Mouse (Mus musculus): ENCODE data around the gene Ms4a6d. TPM values are rescaled to one million over a fixed set of nuclear protein-coding genes. Genes with fewer than 3 reads are reported as not detected.

The Ms4a6d gene
- 2.8 and 4.0 TPM in 2 replicates for polyA plus RNA-seq (2015; fragmentation: Nextera tagmentation; extraction: Ambion mirVana)

DNA sequence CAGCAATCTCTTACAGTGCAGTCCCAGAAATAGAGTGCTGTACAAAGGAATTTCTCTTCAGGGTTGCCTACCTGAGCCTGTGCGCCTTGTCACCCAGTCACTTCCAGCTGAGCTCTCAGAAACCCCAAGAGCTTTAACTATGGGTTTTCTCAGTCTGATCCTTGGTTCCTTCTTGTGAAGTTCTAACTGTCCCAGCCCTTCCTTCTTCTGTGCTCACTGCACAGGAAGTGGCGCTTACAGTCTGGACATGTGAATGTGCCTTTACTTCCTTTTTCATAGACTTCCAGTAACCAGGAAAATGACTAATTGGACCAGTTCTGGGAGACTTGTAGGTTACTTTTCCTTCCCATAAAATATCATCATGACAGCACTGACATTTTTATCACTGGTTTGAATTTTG, at the start of gene Ms4a6d:
Ms4a6d (minus strand) TSS at position 247 of the 400 bp plus-strand sequence.
- Histone ChIP-seq H3K27ac (no peak within 1 kb of the TSS), H3K27me3 (no peaks in the 10 kb centered on the region), H3K36me3 (no peaks in the 10 kb centered on the region), H3K9ac (no peak within 1 kb of the TSS), H3K4me2 (no peak within 1 kb of the TSS), H3K9me3 (no peaks in the 10 kb centered on the region), H3K4me3 (no peak within 1 kb of the TSS), H3K4me1 (no peaks in the 10 kb centered on the region)
- no peak for ATAC-seq (ENCODE audit: insufficient number of reproducible peaks, insufficient read depth, low FRiP score, low TSS enrichment, low read depth)
- WGBS: 79% methylated on average over 2 of the region's 2 CpGs

DNA sequence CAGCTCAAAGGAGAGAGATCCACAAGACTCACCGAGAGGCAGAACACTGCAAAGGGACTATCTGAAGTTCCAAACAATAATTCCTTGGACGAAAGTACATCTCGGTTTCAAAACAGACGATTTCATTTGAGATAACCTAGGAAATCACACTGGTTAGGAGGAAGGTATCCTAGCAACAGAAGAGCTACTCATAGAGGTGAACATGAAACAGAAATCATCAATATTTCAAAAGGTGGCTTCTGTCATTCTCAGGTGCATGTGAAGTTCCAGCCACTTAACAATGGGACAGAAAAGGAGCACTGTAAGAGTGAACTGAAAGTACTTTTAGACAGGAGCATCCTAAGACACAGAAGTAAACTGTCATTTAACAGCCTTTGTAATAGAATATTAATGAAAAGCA, 44.9 kb upstream of the Ms4a6d start:
- H3K36me3 ChIP-seq: no peaks in the 10 kb centered on the region
- H3K4me2 ChIP-seq: no peak overlapping the region
- no peak overlapping the region for H3K4me3 ChIP-seq
- no peaks in the 10 kb centered on the region for H3K4me1 ChIP-seq
- no peak for ATAC-seq (ENCODE audit: insufficient number of reproducible peaks, insufficient read depth, low FRiP score, low TSS enrichment, low read depth)
- no peak overlapping the region for H3K27ac ChIP-seq
- H3K27me3 ChIP-seq: no peaks in the 10 kb centered on the region
- H3K9ac ChIP-seq: no peak overlapping the region
- H3K9me3 ChIP-seq: no peaks in the 10 kb centered on the region
- WGBS: 80% methylated on average over 4 of the region's 4 CpGs

DNA sequence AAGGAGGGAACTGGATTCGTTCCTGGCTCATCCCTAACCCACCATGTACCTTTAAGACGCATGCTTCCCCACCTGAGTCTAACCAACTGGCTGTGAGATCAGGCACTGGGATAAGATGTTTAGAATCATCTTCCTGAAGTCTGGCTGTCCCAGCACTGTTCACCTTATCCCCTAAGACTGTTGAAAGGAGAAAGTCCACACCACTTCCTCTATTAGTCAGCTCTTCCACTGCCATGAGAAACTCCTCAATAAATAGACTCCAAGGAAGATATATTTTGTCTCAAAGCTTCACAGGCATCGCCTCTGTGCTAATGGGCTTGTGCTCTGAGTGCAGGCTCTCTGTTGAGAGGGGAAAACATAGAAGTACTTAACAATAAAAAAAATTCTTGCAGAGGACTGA, 41.5 kb upstream of the Ms4a6d start:
- Histone ChIP-seq H3K36me3 (no peaks in the 10 kb centered on the region), H3K4me3 (no peak overlapping the region), H3K27ac (no peak overlapping the region), H3K4me2 (no peak overlapping the region), H3K27me3 (no peaks in the 10 kb centered on the region), H3K4me1 (no peaks in the 10 kb centered on the region), H3K9me3 (no peaks in the 10 kb centered on the region), H3K9ac (no peak overlapping the region)
- 76% methylated on average over 3 of the region's 3 CpGs for WGBS
- no peak for ATAC-seq (ENCODE audit: insufficient number of reproducible peaks, insufficient read depth, low FRiP score, low TSS enrichment, low read depth)

DNA sequence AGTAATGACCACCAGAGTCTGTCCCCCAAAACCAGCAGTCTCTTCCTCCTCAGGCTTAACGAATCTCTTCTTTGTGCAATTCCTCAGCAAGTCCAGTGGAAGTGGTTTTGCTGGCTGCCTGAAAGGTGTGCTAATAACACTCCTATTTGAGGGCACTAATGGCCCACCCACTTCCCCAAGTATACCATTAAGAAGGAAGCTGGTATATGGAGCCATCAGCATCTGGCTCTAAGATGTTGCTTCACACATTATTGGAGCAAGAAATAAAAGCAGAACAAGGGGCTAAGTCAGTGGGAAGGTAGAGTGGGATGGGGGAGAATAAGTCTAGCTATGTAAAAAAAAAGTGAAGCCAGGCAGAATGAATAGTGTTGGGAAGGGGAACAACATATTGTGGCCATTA, 36.1 kb upstream of the Ms4a6d start, which contains the start of gene Ms4a3:
Ms4a3 (minus strand) TSS at position 120 of the 400 bp plus-strand sequence.
- H3K4me2 ChIP-seq: no peak within 1 kb of the TSS
- H3K27me3 ChIP-seq: no peaks in the 10 kb centered on the region
- H3K36me3 ChIP-seq: no peaks in the 10 kb centered on the region
- WGBS: 76% methylated on average over 1 of the region's 1 CpGs
- no peak for ATAC-seq (ENCODE audit: insufficient number of reproducible peaks, insufficient read depth, low FRiP score, low TSS enrichment, low read depth)
- no peaks in the 10 kb centered on the region for H3K9me3 ChIP-seq
- no peak within 1 kb of the TSS for H3K4me3 ChIP-seq
- no peaks in the 10 kb centered on the region for H3K4me1 ChIP-seq
- H3K27ac ChIP-seq: no peak within 1 kb of the TSS
- no peak within 1 kb of the TSS for H3K9ac ChIP-seq

DNA sequence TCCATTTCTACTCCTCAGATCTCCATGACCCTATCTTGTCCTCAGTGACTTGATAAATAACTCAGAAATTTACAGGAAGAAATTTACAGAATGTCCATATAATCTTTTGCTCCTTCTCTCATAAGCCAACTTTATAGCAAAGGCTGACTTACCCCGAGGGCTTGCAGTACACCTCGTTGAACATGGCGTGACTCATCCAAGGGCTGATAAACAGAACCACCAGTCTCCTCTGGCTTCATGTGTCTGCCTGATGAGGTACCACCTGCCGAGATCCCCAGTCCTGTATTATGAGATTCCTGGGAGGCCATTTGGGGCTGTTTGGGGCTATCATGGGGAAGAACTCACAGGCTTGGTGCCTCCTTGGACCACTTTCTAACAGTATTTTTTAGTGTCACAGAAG, 34.4 kb upstream of the Ms4a6d start:
- Histone ChIP-seq H3K36me3 (no peaks in the 10 kb centered on the region), H3K27me3 (no peaks in the 10 kb centered on the region), H3K4me1 (no peaks in the 10 kb centered on the region), H3K4me2 (no peak overlapping the region), H3K27ac (no peak overlapping the region), H3K9ac (no peak overlapping the region), H3K9me3 (no peaks in the 10 kb centered on the region), H3K4me3 (no peak overlapping the region)
- ATAC-seq (ENCODE audit: insufficient number of reproducible peaks, insufficient read depth, low FRiP score, low TSS enrichment, low read depth): no peak
- WGBS: 71% methylated on average over 4 of the region's 4 CpGs

DNA sequence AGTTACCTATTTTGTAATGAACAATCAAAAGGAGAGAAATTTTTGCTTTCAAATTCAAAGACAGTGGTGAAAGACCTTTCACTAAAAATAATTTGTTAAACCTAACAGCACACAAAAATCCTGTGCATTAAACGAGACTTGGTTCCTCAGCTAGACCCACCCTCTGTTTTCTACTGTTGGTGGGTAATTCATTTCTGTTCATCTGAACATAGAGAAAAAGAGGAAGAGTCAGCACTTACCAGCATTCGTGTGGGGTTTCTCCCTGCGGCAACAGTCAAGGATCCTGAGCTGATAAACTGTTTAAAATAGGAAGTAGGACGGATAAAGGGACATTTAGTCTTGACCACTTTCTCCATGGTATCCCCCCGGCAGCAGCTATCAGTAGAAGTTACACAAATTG, 30.9 kb upstream of the Ms4a6d start:
- no peak overlapping the region for H3K4me3 ChIP-seq
- WGBS: 80% methylated on average over 5 of the region's 5 CpGs
- no peak overlapping the region for H3K9ac ChIP-seq
- no peak overlapping the region for H3K27ac ChIP-seq
- H3K27me3 ChIP-seq: no peaks in the 10 kb centered on the region
- no peaks in the 10 kb centered on the region for H3K36me3 ChIP-seq
- ATAC-seq (ENCODE audit: insufficient number of reproducible peaks, insufficient read depth, low FRiP score, low TSS enrichment, low read depth): no peak
- no peak overlapping the region for H3K4me2 ChIP-seq
- H3K4me1 ChIP-seq: no peaks in the 10 kb centered on the region
- no peaks in the 10 kb centered on the region for H3K9me3 ChIP-seq

DNA sequence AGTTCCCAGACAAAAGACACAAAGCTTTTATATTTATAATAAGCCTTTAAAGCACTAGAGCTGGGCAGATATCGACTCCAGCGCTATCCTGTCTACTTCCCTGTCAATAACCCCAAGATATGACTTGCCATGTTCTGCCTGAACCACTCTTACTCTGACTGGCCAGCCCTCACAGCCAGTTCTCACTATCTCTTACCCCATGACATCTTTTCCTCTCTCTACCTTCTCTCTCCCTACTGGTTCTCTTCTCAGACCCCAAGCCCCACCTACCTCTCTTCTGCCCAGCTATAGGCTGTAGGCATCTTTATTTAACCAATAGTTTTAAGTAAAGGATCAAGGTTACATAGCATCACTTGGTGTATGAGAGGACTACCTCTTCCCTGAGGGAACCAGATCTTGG, 29.7 kb upstream of the Ms4a6d start:
- Histone ChIP-seq H3K27me3 (no peaks in the 10 kb centered on the region), H3K9me3 (no peaks in the 10 kb centered on the region), H3K4me1 (no peaks in the 10 kb centered on the region), H3K4me3 (no peak overlapping the region), H3K9ac (no peak overlapping the region), H3K4me2 (no peak overlapping the region), H3K36me3 (no peaks in the 10 kb centered on the region), H3K27ac (no peak overlapping the region)
- ATAC-seq (ENCODE audit: insufficient number of reproducible peaks, insufficient read depth, low FRiP score, low TSS enrichment, low read depth): no peak
- WGBS: 68% methylated on average over 2 of the region's 2 CpGs

DNA sequence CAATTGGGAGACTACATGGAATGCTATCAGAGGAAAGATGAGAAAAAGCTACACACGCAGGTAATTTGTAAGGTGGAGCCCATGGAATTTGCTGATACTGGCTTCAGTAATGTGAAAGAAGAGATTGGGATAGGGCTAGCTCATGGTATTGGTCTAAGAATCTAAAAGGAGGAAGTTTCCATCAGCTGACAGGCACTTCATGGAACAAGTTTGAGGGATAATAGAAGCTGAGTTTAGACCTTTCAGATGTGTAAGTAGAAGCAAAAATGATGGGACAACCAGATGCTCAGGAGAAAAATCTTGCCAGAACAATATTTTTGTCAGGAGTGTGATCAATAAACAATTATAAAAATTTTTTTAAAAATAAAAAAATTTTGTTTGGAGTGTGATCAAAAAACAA, 29.1 kb upstream of the Ms4a6d start:
- Histone ChIP-seq H3K4me3 (no peak overlapping the region), H3K4me2 (no peak overlapping the region), H3K27ac (no peak overlapping the region), H3K9ac (no peak overlapping the region), H3K4me1 (no peaks in the 10 kb centered on the region), H3K27me3 (no peaks in the 10 kb centered on the region), H3K36me3 (no peaks in the 10 kb centered on the region), H3K9me3 (no peaks in the 10 kb centered on the region)
- WGBS: 78% methylated on average over 1 of the region's 1 CpGs
- ATAC-seq (ENCODE audit: insufficient number of reproducible peaks, insufficient read depth, low FRiP score, low TSS enrichment, low read depth): no peak

DNA sequence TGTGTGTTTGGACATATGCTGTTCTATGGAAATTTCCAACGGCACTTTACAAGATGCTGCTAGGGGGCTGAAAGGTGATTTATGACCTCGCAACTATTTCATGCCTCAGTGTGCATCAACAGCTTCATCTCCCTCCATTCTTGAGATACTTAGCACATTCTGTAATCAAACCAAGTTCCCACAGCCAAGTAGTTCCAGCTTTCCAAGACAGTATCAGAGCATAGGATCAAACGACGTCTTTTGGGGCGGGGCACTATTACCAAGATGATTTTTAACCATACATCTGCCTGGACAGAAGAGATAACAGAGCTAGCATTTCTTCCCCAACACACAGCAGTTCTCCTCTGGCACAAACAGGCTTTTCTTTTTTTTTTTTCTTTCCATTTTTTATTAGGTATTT, 20.6 kb upstream of the Ms4a6d start:
- ATAC-seq (ENCODE audit: insufficient number of reproducible peaks, insufficient read depth, low FRiP score, low TSS enrichment, low read depth): no peak
- H3K27me3 ChIP-seq: no peaks in the 10 kb centered on the region
- H3K4me3 ChIP-seq: no peak overlapping the region
- no peak overlapping the region for H3K27ac ChIP-seq
- H3K4me2 ChIP-seq: no peak overlapping the region
- H3K36me3 ChIP-seq: no peaks in the 10 kb centered on the region
- WGBS: 67% methylated on average over 5 of the region's 5 CpGs
- no peaks in the 10 kb centered on the region for H3K9me3 ChIP-seq
- H3K9ac ChIP-seq: no peak overlapping the region
- no peaks in the 10 kb centered on the region for H3K4me1 ChIP-seq

DNA sequence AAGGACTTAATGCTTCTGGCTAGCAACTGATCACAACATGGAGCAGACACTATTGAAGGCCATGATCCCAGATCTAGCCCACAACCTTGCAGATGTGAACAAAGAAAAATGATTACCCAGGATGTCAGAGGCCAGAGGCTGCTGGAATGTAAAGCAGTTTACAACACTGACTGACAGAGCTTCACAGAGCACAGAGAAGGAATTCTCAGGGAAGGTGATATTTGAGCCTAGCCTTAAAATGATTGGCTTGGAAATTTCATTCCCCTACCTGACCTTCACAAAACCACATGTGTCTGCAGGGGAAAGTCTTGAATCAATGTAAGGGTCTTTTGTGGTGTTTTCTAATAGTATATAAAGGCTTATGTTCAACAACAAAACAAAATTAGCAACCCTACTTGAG, 20.2 kb upstream of the Ms4a6d start:
- no peak for ATAC-seq (ENCODE audit: insufficient number of reproducible peaks, insufficient read depth, low FRiP score, low TSS enrichment, low read depth)
- Histone ChIP-seq H3K4me2 (no peak overlapping the region), H3K9ac (no peak overlapping the region)

DNA sequence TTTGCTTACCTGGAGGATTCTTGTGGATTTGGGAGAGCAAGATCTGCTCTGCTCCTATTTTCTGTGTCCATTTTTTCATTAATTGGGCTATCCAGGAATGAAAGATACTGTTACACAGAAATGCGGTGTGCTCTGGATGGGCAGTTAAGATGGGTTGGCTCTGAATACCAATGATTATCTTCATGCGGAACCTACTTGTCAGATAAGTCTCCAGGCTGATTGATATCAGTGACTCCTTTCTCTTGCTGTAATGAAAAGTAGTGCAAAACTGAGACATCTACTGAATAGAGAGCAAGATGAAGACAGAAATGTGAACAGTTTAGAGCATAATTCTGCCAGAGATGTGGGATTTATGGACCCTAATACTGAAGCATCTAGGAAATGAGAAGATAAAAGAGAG, 18.9 kb upstream of the Ms4a6d start, which contains the start of gene Ms4a2:
Ms4a2 (minus strand) TSS at position 169 of the 400 bp plus-strand sequence.
- no peak within 1 kb of the TSS for H3K9ac ChIP-seq
- H3K36me3 ChIP-seq: no peaks in the 10 kb centered on the region
- no peak within 1 kb of the TSS for H3K27ac ChIP-seq
- ATAC-seq (ENCODE audit: insufficient number of reproducible peaks, insufficient read depth, low FRiP score, low TSS enrichment, low read depth): no peak
- no peaks in the 10 kb centered on the region for H3K9me3 ChIP-seq
- H3K4me2 ChIP-seq: no peak within 1 kb of the TSS
- H3K27me3 ChIP-seq: no peaks in the 10 kb centered on the region
- 74% methylated on average over 2 of the region's 2 CpGs for WGBS
- H3K4me3 ChIP-seq: no peak within 1 kb of the TSS
- no peaks in the 10 kb centered on the region for H3K4me1 ChIP-seq

More for the DNA sequence above, 20.2 kb upstream of the Ms4a6d start:
- H3K27me3 ChIP-seq: no peaks in the 10 kb centered on the region
- H3K4me3 ChIP-seq: no peak overlapping the region
- no peak overlapping the region for H3K27ac ChIP-seq
- H3K4me1 ChIP-seq: no peaks in the 10 kb centered on the region
- no peaks in the 10 kb centered on the region for H3K9me3 ChIP-seq
- H3K36me3 ChIP-seq: no peaks in the 10 kb centered on the region

DNA sequence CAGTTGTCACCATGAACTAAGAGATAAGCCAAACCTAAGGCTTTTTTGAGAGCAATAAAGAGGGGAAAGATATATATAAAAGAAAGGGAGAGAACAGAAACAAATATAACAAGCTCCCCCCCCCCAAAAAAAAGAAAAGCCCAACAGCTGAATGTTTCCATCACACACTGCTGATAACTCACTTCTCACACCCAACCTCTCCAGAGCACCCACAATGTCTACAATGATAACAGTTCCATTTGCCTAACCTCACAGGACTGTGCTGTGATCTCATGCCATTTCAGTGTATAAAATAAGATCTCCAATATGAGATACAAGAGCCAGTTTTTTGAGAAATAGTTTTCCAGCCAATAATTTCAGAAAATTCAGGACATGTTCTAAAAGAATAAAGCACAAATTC, 13.3 kb upstream of the Ms4a6d start:
- H3K4me1 ChIP-seq: no peaks in the 10 kb centered on the region
- no peak overlapping the region for H3K9ac ChIP-seq
- no peaks in the 10 kb centered on the region for H3K36me3 ChIP-seq
- no peak overlapping the region for H3K4me3 ChIP-seq
- H3K27me3 ChIP-seq: no peaks in the 10 kb centered on the region
- no peak overlapping the region for H3K27ac ChIP-seq
- no peak for ATAC-seq (ENCODE audit: insufficient number of reproducible peaks, insufficient read depth, low FRiP score, low TSS enrichment, low read depth)
- H3K4me2 ChIP-seq: no peak overlapping the region
- H3K9me3 ChIP-seq: no peaks in the 10 kb centered on the region

DNA sequence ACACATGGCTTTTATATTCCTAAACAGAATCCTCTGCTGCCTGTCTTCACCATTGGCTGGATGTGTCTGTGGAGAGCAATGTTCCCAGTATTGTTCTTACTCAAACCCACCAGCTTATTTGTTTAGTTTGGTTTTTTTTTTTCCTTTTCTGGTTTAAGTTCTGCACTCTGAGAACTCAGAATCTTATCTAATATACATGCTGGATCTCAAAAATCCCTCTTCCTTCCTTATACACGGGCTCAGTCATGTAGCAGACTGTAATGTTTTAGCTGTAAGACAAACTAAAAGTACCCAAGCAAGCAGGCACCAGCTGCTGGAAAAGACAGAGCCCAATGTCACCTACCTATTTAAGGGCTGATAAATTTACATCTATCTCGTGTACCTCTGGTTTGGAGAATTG, 10.2 kb upstream of the Ms4a6d start:
- Histone ChIP-seq H3K4me2 (no peak overlapping the region), H3K4me3 (no peak overlapping the region), H3K4me1 (no peaks in the 10 kb centered on the region), H3K27ac (no peak overlapping the region), H3K27me3 (no peaks in the 10 kb centered on the region), H3K9ac (no peak overlapping the region), H3K36me3 (no peaks in the 10 kb centered on the region), H3K9me3 (no peaks in the 10 kb centered on the region)
- no peak for ATAC-seq (ENCODE audit: insufficient number of reproducible peaks, insufficient read depth, low FRiP score, low TSS enrichment, low read depth)
- 57% methylated on average over 2 of the region's 2 CpGs for WGBS
